Mouse (Mus musculus): Measurements from ENCODE around the gene Rpl10a.

GRCm38 (mm10) chr17:28349264-28349880 lies 21.1 kb downstream of the Rpl10a start:
- no peak for TF ChIP-seq CTCF (IDR thresholded peaks at IDR 0.05; ENCODE audit: borderline replicate concordance, insufficient read depth, low read depth, low read length)
- no peak for TF ChIP-seq POLR2A (IDR thresholded peaks at IDR 0.05; ENCODE audit: borderline replicate concordance, insufficient read depth, low read length)
